Mouse (Mus musculus): Measurements from ENCODE around the gene Ptgr1.

Ptgr1 gene

DNA sequence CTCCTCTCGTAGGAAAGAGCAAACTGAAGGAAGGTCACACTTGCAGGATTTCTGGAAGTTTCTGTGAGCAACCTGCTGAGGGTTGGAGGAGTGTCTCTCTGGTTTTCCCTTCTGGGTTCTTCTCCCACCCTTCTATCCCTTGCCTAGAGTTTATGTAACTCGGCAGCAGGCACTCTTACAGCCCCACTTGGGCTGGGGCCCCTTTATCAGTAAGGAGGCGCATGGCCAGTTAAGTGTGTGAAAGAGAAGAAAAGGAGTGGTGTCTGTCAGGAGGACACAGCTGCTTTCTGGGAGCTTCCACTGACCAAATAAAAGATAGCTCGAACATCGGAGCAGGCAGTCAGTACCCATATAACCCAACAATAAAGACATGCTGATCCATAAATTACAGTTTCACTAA lies 5.3 kb upstream of the Ptgr1 start:
- in situ Hi-C loops (cut with MboI, MseI) = no loop called here

DNA sequence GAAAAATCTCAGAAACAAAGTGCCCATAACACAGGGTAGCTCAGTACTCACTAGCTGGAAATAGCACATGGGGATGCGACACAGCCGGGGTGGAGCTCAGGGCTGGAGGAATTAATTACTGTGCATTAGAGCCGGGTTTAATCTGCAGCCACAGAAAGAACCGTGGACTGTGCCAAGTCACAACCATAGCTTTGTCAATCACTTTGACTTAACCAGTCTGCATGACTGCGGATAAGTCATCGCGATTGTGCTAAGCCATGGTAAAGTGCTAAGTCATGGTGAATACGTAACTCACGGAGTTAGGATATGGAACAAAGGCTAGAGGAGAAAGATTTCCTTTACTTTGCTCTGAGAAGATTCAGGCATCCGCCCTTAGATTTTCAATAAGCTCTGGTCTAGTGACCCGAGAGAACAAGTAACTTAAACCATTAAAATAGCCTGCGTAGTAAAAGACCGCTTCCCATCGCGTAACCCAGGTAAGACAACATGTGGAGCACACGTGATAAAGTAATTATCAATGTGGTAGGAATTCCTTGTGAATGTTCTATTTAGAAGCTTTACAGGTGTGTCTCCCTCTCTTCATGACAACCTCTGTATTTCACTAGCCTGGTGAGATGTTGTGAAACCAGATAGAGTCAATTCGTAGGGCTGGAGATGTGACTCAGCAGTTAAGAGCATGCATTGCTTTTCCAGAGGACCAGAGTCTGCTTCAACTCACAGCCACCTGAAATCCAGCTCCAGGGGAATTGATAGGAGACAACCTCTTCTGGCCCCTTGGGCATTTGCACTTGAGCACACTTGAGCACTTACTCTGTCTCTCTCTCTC lies 3.9 kb upstream of the Ptgr1 start:
- in situ Hi-C loops (cut with MboI, MseI) = no loop called here

DNA sequence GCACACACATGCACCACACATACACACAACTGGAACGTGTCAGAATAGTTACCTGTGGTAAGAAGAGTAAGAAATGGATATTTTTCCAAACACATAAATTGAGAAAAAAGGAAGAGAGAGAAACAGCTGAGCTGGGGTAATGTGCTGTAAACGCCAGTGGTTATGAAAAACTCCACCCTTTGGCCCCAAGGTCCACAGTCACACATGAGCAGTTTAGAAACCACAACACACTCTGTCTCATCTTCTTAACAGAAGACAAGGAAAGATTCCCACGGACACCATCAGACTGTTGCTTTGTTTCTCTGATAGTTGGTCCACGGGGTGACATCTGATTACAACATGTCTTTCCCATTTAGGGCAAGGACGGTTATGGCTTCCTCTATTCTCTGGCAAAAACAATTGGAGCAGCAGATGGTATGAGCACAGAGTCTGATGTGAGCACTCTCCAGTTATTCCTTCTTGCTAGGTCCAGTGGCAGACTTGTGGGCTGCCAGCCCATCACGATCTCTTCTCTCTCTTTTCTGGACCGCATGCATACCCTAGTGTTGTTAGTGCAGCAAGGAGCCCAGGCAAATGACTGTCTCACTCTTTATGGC lies 2.5 kb upstream of the Ptgr1 start:
- in situ Hi-C loops (cut with MboI, MseI) = no loop called here

DNA sequence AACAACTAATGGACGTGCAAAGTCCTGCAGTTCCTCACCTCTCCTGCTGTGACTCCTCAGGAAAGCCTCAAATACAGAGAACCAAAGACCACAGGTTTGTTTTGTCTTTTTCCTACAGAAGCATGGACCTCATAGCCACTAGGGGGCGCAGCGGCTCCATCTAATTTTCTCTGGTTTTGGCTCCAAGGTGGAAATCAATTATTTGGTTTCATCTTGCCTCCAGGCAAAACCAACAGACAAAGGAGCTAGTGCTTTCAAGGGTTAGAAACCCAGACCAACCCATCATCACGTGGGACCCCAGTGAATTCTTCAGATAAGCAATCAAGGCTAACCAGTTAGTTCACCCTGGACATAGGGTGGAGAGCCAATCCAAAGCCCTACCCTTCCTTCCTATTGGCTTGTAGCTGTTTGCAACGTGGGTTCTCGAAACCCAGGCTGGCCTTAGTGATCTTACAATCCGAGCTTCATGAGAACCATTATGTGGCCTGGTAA lies 1.7 kb downstream of the Ptgr1 start:
- in situ Hi-C loops (cut with MboI, MseI) = no loop called here

DNA sequence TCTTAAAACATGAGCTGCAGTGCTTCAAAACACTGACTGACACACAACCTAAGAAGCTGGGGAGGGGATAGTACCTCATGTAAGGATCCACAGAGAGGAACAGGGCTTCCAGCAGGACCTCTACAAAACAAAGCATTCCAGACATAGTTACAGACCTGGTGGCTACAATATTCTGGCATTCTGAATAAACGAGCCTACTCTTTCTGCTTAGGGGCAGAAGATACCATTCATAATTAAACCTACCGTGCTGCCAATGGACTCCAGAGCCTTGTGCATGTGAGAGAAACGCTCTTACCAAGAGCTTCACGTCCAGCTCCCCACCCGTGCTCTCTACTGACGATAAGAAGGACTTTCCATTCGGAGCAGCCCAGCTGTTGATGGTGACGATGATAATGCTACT lies 4.1 kb downstream of the Ptgr1 start:
- in situ Hi-C loops (cut with MboI, MseI) = loop anchor here in 1 of 2 experiments (5.0 kb wide), 1 partner anchor 54 kb away; the partner anchor contains the start of gene Gng10

DNA sequence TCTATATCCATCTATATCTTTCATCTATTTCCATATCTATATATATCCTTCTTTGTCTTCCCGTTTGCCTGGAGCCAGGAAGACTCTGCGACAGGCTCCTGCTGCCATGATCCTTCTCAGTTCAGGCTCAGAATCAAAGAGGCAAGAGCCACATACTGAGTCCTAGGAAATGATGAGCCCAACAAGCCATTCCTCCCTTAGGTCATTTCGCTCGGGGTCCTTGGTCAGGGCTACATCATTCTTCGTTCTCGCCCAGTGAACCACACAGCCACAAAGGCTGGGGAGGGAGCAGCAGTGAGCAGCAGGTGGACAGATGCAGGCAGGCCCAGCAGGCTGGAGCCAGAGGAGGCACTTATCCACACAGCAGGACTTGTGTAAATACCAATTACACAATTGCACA lies 5.5 kb downstream of the Ptgr1 start:
- in situ Hi-C loops (cut with MboI, MseI) = loop anchor here in 1 of 2 experiments (5.0 kb wide), 1 partner anchor 56 kb away; the partner anchor contains the start of gene Gng10

DNA sequence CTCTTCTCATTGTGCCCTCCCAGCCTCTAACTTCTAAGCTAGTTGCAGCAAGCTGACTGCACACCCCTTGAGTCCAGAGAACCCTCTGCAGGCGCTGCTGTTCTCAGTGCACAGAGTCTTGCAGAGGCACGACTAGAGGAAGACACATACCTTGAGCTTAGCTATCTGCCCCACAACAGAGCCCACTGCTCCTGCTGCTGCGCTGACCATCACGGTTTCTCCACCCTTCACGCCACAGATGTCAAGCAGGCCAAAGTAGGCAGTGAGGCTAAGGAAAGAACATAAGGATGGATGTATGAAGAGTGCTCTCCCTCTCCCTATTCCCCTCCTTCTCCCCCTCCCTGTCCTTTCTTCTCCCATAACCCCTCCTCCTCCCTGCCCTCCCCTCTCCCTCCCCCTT lies 11.2 kb downstream of the Ptgr1 start:
- in situ Hi-C loops (cut with MboI, MseI) = no loop called here

DNA sequence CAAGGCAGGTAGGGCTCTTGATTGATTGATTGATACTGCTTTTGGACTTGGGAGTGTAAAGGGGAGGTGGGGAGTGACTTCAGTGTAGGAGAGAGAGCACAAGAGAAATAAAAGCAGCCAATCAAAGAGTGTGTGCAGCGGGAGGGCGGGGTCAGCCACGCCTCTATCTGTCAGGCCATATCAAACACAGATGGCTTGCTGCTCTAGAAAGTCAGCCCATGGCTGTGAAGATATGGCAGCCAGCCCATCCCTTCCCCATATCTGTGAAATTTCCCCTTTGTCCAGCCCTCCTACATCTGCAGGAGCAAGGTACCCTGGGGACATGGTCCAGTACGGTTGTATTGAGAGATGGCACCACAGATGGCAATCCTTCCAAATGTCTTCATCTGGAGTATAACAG lies 16.2 kb downstream of the Ptgr1 start:
- in situ Hi-C loops (cut with MboI, MseI) = no loop called here

DNA sequence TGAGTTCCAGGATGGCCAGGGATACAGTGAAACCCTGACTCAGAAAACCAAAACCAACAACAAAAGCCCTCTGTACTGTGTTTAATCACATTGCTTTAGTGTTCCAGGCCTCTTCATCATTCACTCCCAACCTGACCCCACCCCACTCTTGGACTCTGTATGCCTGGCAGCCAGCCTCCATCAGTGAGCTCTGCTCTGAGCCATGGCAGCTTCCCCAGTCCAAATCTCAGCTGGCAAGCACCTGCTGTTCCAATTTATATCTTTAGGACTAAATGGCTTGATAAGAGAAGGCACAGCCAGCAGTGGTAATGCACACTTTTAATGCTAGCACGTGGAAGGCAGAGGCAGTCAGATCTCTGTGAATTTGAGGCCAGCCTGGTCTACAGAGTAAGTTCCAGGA lies 21.8 kb downstream of the Ptgr1 start:
- in situ Hi-C loops (cut with MboI, MseI) = no loop called here

DNA sequence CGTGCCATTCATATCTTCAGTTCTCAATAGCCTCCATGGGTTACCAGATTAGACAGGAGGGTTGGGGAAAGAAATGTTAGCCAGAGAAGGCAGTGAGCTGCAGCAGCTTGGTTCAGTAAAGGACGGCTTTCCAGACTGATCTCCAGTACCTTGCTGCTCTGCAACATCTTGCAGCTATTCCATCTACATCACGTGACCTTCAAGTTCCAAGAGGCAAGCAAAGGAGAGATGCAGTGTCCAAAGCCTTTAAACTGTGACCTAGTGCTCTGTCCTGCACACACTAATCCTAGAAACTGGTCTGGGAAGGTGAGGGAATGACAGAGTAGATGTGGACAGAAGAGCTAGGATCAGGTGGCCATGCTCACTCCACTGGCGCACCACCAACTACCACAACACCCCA lies 23.6 kb downstream of the Ptgr1 start:
- in situ Hi-C loops (cut with MboI, MseI) = no loop called here

DNA sequence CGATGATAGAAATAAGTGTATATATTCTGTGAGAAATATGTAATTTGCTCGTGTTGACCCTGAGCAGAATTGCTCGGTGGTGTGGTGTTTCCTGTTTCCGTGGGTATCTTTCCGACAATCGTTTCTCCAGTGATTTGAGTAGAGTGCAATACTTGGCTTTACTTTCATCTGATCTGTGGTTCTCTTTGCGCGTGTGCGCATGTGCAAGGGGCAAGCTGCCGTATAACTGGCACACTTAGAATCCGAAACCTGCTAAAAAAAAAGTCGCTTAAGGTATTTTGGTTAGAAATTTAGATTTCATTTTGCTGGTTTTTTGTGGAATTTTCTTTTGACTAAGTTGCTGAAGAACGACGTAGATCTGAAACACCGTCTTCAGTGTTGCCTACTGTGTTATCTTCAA lies 25.2 kb downstream of the Ptgr1 start:
- in situ Hi-C loops (cut with MboI, MseI) = no loop called here

DNA sequence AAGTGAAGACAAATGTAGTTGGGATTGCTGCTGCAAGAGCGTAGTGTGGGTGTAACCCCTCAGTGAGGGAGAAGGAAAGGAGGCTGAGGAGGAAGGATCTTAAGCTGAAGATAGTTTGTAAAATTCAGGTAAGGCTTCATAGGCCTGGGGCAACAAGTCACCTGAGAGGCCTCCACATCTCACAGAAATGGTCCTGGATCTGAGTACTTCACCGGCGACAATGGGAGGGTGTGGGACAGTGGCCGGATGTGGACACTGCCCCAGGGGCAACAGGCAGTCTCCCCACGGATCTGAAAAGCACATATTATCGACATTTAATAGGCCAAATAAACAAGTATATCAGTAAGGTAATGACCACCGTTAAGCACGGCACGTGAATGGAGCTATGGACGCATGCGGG lies 34.3 kb downstream of the Ptgr1 start:
- in situ Hi-C loops (cut with MboI, MseI) = no loop called here

DNA sequence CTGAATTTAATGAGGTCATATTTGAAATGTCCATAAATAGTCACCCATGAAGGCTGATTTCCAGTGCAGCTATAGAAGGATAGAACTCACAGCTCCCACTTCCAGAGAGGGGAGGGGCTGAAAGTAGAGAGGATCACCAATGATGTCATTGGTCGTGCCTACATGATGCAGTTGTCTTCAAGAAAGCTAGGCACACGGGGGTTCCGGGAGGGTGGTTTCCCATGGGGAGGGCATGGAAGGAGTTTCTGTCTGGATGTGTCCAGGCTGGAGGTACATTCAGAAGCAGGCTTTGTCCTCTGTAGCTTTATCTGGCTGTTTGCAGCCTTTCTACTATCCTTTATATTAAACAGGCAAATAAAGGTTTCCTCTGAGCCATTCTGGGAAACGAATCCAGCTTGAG lies 38.5 kb downstream of the Ptgr1 start:
- in situ Hi-C loops (cut with MboI, MseI) = loop anchor here in 1 of 2 experiments (10.0 kb wide), 1 partner anchor 1024 kb away; no protein-coding TSS in a partner anchor

DNA sequence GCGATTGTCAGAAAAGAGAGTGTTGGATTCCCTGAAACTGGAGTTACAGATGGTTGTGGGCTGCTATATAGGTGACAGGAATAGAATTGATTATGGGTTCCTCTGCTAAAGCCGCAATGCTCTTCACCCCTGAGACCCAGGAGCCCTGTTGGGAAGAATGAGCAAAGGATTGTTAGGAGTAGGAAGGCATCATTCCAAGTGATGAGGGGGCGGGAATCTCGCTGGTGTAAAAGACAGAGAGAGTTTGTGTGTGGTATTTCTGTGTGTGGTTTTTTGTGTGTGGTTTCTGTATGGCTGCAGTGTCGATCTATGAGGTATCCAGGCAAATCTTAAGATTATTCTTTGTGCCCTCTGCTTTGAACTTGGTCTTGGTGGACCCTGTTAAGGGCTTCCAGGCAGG lies 42.2 kb downstream of the Ptgr1 start:
- in situ Hi-C loops (cut with MboI, MseI) = loop anchor here in 1 of 2 experiments (10.0 kb wide), 1 partner anchor 1020 kb away; no protein-coding TSS in a partner anchor

DNA sequence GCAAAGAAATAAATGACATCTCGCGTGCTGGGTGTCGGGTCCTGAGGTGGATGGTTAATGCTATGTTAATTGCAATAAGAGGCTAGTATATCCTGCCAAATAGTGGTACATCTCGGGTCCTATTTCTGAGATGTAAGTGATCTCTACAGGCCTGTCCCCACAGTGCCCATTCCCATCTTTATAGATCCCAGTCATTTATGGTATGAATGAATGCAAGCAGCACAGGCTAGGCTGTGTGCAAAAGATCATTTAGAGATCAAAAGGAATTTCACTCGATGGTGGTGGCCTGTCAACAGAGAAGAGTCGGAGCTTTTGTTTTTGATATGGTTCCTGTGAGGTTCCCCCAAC lies 42.7 kb downstream of the Ptgr1 start:
- in situ Hi-C loops (cut with MboI, MseI) = loop anchor here in 1 of 2 experiments (10.0 kb wide), 1 partner anchor 1019 kb away; no protein-coding TSS in a partner anchor

DNA sequence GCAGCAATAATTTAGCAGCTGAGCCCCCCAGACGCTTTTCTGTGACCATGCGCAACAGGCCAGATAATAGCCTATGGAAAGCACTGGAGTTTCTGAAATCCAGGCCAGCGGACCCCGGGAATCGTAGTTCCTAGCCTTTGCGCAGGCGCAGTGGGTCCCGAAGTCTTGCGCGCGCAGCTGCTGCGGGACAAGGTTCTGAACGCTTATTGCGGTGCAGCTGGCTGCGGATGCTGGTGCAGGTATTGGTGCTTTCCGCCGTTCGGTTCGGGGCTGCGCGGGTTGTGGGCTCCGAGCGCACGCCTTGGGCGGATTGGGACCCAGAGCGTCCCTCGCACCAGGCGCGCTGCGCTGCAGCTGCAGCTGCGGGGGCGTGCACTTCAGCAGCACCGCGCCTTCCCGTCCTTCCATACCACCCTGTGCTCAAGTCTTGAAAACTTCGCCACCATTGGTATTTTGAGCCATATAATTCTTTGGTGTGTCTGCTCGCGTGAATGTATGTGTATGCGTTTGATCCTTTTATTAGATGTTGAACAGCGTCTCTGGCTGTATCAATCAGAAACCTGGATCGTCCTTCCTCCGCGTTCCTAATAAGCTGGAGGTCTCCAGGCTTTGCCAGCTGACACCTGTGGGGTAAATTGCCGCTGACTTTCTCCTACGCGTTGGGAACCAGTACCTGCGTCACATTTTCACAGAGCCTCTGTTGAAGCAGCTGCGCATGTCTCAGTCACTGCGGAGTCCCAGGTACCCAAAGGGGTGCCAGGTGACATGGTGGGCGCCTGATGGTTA lies 43.3 kb downstream of the Ptgr1 start, which contains the start of gene Zkscan16:
TSS of gene Zkscan16 (plus strand) at position 209 of the 786 bp plus-strand sequence.
- in situ Hi-C loops (cut with MboI, MseI) = loop anchor here in 1 of 2 experiments (10.0 kb wide), 1 partner anchor 1019 kb away; no protein-coding TSS in a partner anchor

DNA sequence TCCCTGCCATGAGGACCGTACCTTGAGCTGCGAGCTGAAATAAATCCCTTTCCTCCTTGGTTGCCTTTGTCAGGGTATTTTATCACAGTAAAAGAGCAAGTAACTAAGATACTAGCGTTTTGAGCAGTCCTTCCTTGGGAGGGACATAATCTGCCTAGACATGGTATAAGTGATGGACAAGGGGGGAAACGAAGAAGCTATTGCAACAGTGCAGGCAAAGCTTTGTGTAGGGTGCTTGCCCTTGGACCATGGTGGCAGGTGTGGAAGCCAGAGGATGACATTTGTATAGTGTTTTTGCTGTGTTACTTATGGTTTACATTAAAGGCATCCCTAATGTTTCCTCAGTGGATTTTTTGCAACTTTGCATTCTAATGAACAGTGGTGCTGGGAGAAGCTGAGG lies 44.0 kb downstream of the Ptgr1 start:
- in situ Hi-C loops (cut with MboI, MseI) = loop anchor here in 1 of 2 experiments (10.0 kb wide), 1 partner anchor 1018 kb away; no protein-coding TSS in a partner anchor

DNA sequence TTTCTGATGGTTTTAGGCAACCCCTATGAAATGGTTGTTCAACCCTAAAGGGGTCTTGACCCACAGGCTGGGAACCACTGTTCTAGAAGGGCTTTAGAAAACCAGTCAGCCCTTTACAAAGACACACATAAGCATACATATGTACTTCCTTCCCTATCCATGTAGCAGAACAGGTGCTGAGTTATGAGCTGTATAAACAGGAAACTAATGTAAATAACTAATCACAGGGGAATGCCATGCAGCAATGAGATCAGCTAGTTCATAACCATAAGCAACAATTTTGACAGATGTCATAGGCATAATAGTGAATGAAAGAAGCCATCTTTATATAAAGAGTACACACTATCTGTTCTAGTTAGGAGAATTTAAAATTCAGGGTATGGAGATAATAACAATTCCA lies 45.3 kb downstream of the Ptgr1 start:
- in situ Hi-C loops (cut with MboI, MseI) = loop anchor here in 1 of 2 experiments (10.0 kb wide), 1 partner anchor 1017 kb away; no protein-coding TSS in a partner anchor

DNA sequence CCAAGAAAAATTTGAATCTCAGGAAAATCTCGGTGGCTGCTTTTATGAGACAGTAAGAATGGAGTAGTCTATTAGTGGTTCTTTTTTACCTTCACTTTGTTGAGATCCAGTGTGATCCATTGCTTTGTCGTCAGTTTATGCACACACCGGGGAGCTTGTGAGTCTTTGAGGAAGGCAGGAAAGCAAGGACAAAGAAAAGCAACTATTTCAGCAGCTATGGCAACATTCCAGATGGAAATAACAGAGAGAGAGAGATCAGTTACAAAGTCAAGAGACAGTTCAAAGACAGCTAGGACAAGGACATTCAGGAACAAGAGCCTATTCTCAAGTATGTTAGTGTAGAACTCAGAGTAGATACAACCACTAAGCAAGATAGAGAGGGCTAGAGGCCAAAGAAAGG lies 51.1 kb downstream of the Ptgr1 start:
- in situ Hi-C loops (cut with MboI, MseI) = no loop called here

DNA sequence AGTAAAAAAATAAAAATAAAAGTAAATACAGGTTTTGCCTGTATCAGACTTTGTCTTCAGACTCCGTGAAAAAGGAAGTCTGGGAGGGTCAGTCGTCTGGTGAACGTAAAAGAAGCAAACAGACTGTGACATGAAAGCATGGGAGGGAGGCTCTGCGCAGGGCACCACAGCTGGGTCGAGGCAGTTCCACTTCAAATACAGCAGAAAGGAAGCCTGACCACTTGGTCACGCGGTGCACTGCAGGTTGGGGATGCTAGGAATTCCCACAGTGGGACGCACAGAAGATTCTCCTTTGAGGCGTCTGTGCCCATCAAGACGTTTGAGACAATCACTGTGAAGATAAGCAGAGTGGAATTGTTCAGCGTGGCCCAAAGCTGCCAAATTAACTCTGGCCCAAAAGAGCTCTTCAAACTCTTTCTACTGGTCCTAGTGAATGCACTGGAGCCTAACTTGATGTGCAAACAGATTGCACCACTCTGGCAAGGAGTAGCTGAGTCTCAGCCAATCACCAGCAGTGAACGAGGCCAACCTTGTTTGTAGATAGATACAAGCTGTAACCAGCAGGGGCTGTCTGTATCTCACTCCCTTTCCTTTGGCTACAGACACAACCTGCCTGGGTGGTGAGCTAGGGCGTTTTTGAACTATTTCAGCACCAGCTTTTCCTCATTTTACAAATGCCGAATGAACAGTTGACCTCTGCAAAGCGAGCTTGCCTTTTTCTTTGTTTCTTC lies 52.0 kb downstream of the Ptgr1 start:
- in situ Hi-C loops (cut with MboI, MseI) = no loop called here

DNA sequence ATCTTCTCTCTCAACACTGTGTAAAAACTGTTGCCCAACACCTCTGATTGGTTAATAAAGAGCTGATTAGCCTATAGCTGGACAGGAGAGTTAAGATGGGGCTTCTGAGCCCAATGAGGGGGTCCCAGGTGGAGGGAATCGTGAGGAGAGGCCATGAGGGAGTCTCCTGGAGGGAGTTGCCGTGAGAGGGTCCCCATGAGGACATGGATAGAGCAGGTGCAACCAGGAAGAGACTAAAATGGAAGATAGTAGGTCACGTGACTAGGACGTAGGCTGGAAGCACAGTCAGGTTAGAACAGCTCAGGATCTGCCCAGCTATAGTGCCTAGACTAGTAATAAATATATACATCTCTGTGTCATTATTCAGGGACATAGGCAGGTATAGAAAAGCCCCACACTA lies 52.6 kb downstream of the Ptgr1 start:
- in situ Hi-C loops (cut with MboI, MseI) = no loop called here
